Mouse (Mus musculus) thymus, adult 2 months (tissue): Measurements from ENCODE around the gene Bsg.

ENCODE experiments used
- CTCF ChIP-seq: fragments of 200-500 bp; IDR thresholded peaks from 2 replicates; pipeline ENCODE4 v1.5.1; 2012; ENCODE audit warnings: mild to moderate bottlenecking, control low read depth, low read length, moderate library complexity, borderline replicate concordance; ENCODE audit not compliant: control insufficient read depth, poor library complexity, insufficient read depth; ENCODE audit errors: extremely low read depth
- POLR2A ChIP-seq: fragments of 200-500 bp; IDR thresholded peaks from 2 replicates; pipeline ENCODE4 v1.6.1; 2012; ENCODE audit warnings: mild to moderate bottlenecking, low read length, control low read depth, moderate library complexity; ENCODE audit not compliant: control insufficient read depth, poor library complexity, insufficient read depth; ENCODE audit errors: extremely low read depth

DNA sequence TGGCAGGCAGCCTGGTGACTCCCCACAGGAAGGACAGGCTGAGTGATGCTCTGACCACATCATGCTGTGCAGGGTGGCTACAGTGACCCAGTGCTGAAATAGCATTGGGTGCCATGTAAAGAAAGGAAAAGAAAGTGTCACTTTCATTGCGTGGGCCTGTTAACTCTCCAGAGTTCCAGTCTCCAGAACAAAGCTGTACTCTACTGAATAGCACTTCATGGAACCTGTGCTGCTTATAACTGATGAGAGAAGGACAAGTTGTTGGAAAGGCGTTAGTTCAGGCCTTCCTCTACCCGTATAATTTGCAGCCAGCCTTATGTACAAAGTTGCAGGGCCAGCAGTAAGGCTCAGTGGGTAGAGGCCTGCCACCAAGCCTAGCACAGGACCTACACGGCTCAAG lies 15.6 kb upstream of the Bsg start, which contains the start of gene Gzmm:
- TF ChIP-seq CTCF = no peak
- TF ChIP-seq POLR2A = no peak
